Mouse (Mus musculus) liver, embryonic 14.5 days (tissue): ENCODE data around the gene Sh3rf1. TPM values are rescaled to one million over a fixed set of nuclear protein-coding genes. Genes with fewer than 3 reads are reported as not detected.

ENCODE experiments used
- ATAC-seq: fragments of 200-750 bp; cut with Nextera tagmentation; 2 replicates; pipeline ENCODE4 v1.8.0; 2017; ENCODE audit warnings: moderate number of reproducible peaks, mild to moderate bottlenecking, moderate library complexity; ENCODE audit not compliant: insufficient read depth
- DNase-seq, 3 experiments: peaks; one replicate each; pipeline ENCODE4 v3.0.0-alpha.2; 2012 to 2013; ENCODE audit warnings: low read depth in 3 of 3, low spot score in 3 of 3
- H3K27ac ChIP-seq: fragments of 300-500 bp; sonication (generic); 2 replicates; pipeline ENCODE4 v1.5.1; 2014; ENCODE audit warnings: moderate library complexity, mild to moderate bottlenecking, control low read depth, inconsistent platforms
- H3K27me3 ChIP-seq: fragments of 300-500 bp; sonication (generic); 2 replicates; pipeline ENCODE4 v1.6.1; 2014; ENCODE audit warnings: mild to moderate bottlenecking, low read length, moderate library complexity; ENCODE audit not compliant: control insufficient read depth, insufficient read depth
- H3K36me3 ChIP-seq: fragments of 300-500 bp; sonication (generic); replicated peaks from 2 replicates; pipeline ENCODE4 v1.6.1; 2014; ENCODE audit warnings: low read depth; ENCODE audit not compliant: control insufficient read depth, insufficient read depth
- H3K4me1 ChIP-seq, 2 experiments: fragments of 200-500 bp in 1 of 2; fragments of 300-500 bp in 1 of 2; sonication (generic) in 1 of 2; replicated peaks; 2 replicates each; pipeline ENCODE4 v1.6.1; 2012 to 2014; ENCODE audit warnings: antibody characterized with exemption in 1 of 2, inconsistent platforms in 1 of 2, low read length in 1 of 2; ENCODE audit not compliant: control insufficient read depth in 2 of 2, insufficient read depth in 2 of 2
- H3K4me2 ChIP-seq: fragments of 300-500 bp; sonication (generic); 2 replicates; pipeline ENCODE4 v1.6.1; 2014; ENCODE audit warnings: low read depth, mild to moderate bottlenecking, control low read depth, moderate library complexity
- H3K4me3 ChIP-seq, 2 experiments: fragments of 200-500 bp in 1 of 2; fragments of 300-500 bp in 1 of 2; sonication (generic) in 1 of 2; 2 replicates each; pipeline ENCODE4 v1.5.1; 2012 to 2014; ENCODE audit warnings: low read depth in 2 of 2, low read length in 2 of 2, mild to moderate bottlenecking in 2 of 2, control low read depth in 1 of 2, inconsistent platforms in 1 of 2, moderate library complexity in 1 of 2; ENCODE audit not compliant: insufficient read depth in 1 of 2
- H3K9ac ChIP-seq: fragments of 300-500 bp; sonication (generic); replicated peaks from 2 replicates; pipeline ENCODE4 v1.6.1; 2014; ENCODE audit warnings: mild to moderate bottlenecking, control low read depth, moderate library complexity
- H3K9me3 ChIP-seq: fragments of 300-500 bp; sonication (generic); 2 replicates; pipeline ENCODE4 v1.6.1; 2016; ENCODE audit warnings: low read length, mixed read lengths; ENCODE audit not compliant: control insufficient read depth
- CTCF ChIP-seq: IDR thresholded peaks from 2 replicates; pipeline ENCODE4 v1.5.1; 2016; ENCODE audit warnings: antibody characterized with exemption, low read depth, control low read depth
- EP300 ChIP-seq: IDR thresholded peaks from 2 replicates; pipeline ENCODE4 v1.6.1; 2016; ENCODE audit warnings: antibody characterized with exemption, low read depth
- WGBS: fragments of 180-500 bp; shearing (Covaris S2); extraction: QIAGEN DNeasy Blood & Tissue Kit; methylation state at CpG from one replicate; pipeline ENCODE4 v1.1.7; 2014; ENCODE audit not compliant: insufficient replicate concordance; 5-methylcytosine and 5-hydroxymethylcytosine counted together
- polyA plus RNA-seq, 2 experiments: library from polyadenylated mRNA; depleted of rRNA in 1 of 2; stranded (reverse) in 1 of 2; unstranded in 1 of 2; fragments of >200 nt; fragmentation: Nextera tagmentation in 1 of 2; extraction: Ambion mirVana in 1 of 2; gene quantifications; 2 replicates each; pipeline versions ENCODE4 v1.2.1 to v1.2.3; 2012 to 2014

The Sh3rf1 gene
- polyA plus RNA-seq, 2 experiments: 0.61 to 0.85 TPM

GRCm38 (mm10) chr8:61267692-61268091, 44.0 kb downstream of the Sh3rf1 start:
- 75% methylated on average over 8 of the region's 8 CpGs for WGBS
- TF ChIP-seq EP300 (no peak), CTCF (no peak)
- H3K36me3 ChIP-seq: no peaks in the 10 kb centered on the region
- H3K9me3 ChIP-seq: no peaks in the 10 kb centered on the region
- no peak overlapping the region for H3K9ac ChIP-seq
- no peaks in the 10 kb centered on the region for H3K27me3 ChIP-seq
- peaks cover 0 to 2% of the 10 kb centered on the region in 2 experiments; a peak in 1 of 4 replicates for H3K4me1 ChIP-seq
- ATAC-seq: no peak
- H3K4me2 ChIP-seq: no peak overlapping the region
- H3K27ac ChIP-seq: no peak overlapping the region
- DNase-seq: no peak
- H3K4me3 ChIP-seq: no peak overlapping the region

DNA sequence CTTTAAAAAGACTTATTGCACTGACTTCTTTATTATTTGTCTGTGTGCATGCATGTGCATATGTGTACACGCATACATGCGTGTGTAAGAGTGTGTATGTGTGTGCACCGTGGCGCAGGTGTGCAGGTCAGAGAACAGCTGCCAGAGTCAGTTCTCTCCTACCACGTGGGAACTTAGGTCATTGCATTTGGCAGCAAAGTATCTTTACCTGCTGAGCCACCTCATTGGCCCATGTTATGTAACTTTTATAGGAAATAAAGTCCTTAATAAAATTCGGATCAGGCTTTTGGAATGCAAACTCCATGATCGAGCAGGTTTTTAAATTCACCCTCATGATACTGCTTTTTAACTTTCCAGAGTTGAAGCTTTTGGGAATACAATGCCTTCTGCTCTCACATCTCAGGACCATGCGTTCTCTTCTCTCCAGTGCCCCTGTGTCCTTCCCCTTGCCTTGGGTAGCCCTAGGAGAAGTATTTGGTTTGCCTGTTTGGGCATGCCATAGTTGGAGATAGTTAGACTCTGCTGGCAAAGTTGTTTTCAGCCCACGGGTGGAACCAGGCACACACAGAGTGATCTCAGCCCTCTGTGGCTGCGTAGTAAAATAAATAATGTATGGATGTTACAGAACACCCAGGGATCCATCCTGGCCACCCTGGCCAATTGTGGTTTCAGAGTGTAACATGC, 44.7 kb downstream of the Sh3rf1 start:
- ATAC-seq (no peak), DNase-seq (no peak)
- H3K4me3 ChIP-seq: no peak overlapping the region
- no peaks in the 10 kb centered on the region for H3K36me3 ChIP-seq
- H3K4me2 ChIP-seq: no peak overlapping the region
- H3K27ac ChIP-seq: no peak overlapping the region
- no peaks in the 10 kb centered on the region for H3K9me3 ChIP-seq
- TF ChIP-seq EP300 (no peak), CTCF (no peak)
- no peaks in the 10 kb centered on the region for H3K27me3 ChIP-seq
- no peak overlapping the region for H3K9ac ChIP-seq
- H3K4me1 ChIP-seq: peaks cover 0 to 2% of the 10 kb centered on the region in 2 experiments; a peak in 2 of 4 replicates
- 69% methylated on average over 10 of the region's 10 CpGs for WGBS

DNA sequence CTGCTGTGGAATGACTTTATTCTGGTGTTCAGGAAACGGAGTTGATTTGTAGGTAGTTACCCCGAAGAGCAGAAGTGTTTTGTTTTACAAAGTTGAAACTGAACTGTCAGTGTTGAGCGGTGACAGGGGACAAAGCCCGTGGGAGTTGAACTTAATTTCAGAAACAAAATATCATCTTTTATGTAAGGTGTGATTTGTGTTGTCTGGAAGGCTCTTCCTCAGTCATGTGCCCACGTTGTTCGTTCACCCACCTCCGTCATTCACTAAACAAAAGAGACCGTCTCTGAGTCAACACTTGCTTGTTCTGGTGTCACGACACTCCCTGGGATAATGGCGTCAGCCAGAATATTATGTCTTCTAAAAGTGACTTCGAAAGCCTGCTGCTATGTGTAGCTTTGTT, 46.3 kb downstream of the Sh3rf1 start:
- 71% methylated on average over 11 of the region's 11 CpGs for WGBS
- no peak for TF ChIP-seq CTCF
- no peak for TF ChIP-seq EP300
- no peaks in the 10 kb centered on the region for H3K36me3 ChIP-seq

DNA sequence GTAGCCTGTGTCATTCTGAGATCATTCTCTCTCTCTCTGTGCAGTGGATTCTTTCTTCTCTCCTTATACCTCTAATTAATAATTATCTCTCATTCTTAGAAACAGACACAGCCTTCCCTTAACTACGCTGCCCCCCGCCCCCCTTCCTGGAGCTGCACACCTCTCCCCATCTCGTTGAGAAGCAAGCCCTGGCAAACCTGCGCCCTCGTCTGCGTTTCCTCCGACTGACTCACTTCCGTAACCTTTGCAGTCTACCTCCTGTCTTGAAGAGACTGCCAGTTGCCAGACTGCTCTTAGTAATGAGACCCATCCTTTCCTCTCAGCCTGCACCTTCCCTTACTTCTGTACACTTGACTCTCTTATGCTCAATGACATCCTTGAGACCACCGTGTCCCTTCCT, 46.9 kb downstream of the Sh3rf1 start:
- H3K27me3 ChIP-seq: no peaks in the 10 kb centered on the region
- peaks cover 0 to 9% of the 10 kb centered on the region in 2 experiments; a peak in 2 of 4 replicates for H3K4me1 ChIP-seq
- TF ChIP-seq EP300 (no peak), CTCF (no peak)
- no peak overlapping the region for H3K4me3 ChIP-seq
- H3K9me3 ChIP-seq: no peaks in the 10 kb centered on the region
- 75% methylated on average over 9 of the region's 9 CpGs for WGBS
- DNase-seq: no peak
- no peak for ATAC-seq
- H3K9ac ChIP-seq: no peak overlapping the region
- H3K27ac ChIP-seq: no peak overlapping the region
- no peaks in the 10 kb centered on the region for H3K36me3 ChIP-seq
- no peak overlapping the region for H3K4me2 ChIP-seq

More for the DNA sequence above, 46.3 kb downstream of the Sh3rf1 start:
- H3K27ac ChIP-seq: no peak overlapping the region
- no peak overlapping the region for H3K4me3 ChIP-seq
- ATAC-seq (no peak), DNase-seq (no peak)
- no peaks in the 10 kb centered on the region for H3K9me3 ChIP-seq
- no peaks in the 10 kb centered on the region for H3K27me3 ChIP-seq
- H3K4me1 ChIP-seq: peaks cover 0 to 8% of the 10 kb centered on the region in 2 experiments; a peak in 2 of 4 replicates
- no peak overlapping the region for H3K4me2 ChIP-seq
- no peak overlapping the region for H3K9ac ChIP-seq

DNA sequence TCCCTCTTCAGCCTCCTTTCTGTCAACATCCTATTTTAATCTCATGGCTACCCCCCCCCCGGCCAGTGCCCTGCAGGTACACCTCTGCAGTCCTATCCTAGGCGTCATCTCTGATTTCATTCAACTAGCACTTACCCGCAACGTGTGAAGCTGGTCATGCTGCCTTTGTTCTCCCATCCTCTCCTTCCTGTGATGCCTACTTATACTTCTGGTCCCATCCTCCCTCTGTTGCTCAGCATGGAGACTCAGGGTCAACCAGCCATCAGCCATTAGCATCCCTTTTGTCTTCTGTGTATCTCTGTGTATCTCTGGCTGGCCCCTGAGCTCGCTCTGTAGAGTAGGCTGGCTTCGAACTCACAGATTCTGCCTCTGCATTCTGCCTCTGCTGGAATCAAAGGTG, 47.3 kb downstream of the Sh3rf1 start:
- H3K4me1 ChIP-seq: peaks cover 0 to 11% of the 10 kb centered on the region in 2 experiments; a peak in 2 of 4 replicates
- TF ChIP-seq EP300 (no peak), CTCF (no peak)
- H3K4me2 ChIP-seq: no peak overlapping the region
- H3K4me3 ChIP-seq: no peak overlapping the region
- H3K36me3 ChIP-seq: no peaks in the 10 kb centered on the region
- H3K9me3 ChIP-seq: no peaks in the 10 kb centered on the region
- DNase-seq (no peak), ATAC-seq (no peak)
- 65% methylated on average over 4 of the region's 6 CpGs for WGBS
- no peak overlapping the region for H3K27ac ChIP-seq
- H3K9ac ChIP-seq: no peak overlapping the region
- H3K27me3 ChIP-seq: no peaks in the 10 kb centered on the region
